Mouse (Mus musculus) retina, postnatal 1 day (tissue): ENCODE results near the gene Hist1h2ae.
A peak's percentile ranks its signal among the peaks of the same experiment; 100 is the strongest.

ENCODE experiments used
- DNase-seq: peaks from one replicate; pipeline ENCODE4 v3.0.0-alpha.2; 2012

The Hist1h2ae gene

DNA sequence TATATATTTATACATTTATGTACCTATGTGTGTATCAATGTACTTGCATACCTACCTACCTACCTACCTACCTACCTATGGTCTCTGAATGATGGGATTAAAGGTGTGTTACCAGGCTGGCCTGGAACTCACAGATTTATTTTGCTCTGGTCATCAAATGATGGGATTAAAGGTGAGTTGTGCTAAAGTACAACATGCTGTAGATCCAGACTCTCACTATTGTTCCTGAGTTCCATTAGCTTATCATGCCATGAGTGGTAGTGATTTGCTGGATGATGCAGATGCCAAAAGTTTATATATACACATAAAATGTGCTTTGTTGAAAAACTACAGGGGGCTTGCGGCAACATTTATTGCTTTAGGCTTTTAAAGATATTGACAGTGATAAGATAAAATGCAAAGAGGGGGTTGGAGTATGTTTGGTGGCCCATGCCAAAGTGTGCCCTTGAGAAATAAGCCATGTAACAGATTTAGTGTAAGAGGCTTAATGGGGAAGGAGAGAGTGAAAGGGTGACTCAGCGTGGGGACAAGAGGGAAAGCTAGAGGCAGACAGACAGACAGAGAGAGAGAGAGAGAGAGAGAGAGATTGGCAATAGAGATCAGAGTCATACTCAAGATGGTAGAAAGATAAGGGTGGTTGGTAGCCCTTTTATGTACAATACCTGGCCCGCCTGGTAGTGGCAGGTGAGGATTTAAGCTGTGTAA, 33.9 kb downstream of the Hist1h2ae start:
- DNase-seq, result no peak

DNA sequence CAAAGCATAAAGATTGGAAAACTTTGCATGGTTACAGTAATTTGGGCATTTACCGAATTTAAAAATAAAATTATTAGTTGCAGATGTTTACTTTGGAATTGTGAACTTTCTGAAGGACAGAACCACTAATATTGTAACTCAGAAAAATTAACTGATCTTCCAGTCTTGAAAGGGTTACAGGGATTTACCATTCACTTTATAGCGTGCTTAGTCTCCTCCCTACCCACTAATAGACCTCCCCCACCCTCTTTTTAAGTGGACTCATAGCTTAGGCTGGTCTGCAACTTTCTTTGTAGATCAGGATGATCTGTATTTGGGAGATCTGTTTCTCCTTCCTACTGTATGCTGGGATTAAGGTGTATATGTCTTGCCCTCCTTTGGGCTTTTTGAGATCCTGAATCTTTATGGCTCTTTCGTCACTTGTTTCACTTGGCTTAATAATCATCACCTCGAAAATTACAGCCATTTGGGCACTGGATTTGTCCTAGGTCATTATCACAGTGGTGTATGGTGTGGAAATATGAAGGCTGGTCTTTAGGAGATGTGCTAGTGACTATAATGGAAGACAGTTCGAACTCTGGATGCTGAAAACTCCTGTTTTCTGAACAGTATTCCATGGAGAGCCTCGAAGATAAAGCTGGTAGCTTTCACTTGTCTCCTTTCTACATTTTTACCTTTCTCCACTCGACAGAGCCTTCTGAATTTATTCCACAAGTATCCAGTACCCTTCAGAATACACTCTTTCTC, 34.8 kb downstream of the Hist1h2ae start:
- no peak for DNase-seq

DNA sequence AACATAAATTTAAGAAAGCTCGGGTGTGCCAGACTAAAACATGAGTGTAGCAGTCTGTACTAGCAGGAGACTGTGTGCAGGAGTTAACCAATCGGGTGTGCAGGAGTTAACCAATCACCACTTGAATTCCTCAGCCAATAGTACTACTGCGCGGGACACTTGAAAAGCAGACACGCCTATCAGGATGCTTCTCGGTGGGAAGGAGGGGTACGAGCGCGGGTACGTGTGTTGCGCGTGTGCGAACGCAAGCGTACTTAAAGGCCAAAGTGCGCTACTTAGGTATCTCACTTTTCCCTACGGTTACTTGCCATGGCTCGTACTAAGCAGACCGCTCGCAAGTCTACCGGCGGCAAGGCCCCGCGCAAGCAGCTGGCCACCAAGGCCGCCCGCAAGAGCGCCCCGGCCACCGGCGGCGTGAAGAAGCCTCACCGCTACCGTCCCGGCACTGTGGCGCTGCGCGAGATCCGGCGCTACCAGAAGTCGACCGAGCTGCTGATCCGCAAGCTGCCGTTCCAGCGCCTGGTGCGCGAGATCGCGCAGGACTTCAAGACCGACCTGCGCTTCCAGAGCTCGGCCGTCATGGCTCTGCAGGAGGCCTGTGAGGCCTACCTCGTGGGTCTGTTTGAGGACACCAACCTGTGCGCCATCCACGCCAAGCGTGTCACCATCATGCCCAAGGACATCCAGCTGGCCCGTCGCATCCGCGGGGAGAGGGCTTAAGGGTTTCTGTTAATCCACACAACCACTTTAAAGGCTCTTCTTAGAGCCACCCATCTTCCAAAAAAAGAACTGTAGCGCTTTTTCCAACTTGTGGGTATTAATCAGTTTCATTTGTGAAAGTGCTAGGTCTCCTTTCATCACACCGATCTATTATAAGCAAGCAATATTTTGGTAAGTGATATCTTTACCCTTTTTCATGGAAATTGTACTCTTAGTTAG, 35.6 kb downstream of the Hist1h2ae start, which contains the start of gene Hist1h3g:
TSS of gene Hist1h3g (plus strand) at position 286 of the 939 bp plus-strand sequence.
- DNase-seq, result peak; percentile 98

DNA sequence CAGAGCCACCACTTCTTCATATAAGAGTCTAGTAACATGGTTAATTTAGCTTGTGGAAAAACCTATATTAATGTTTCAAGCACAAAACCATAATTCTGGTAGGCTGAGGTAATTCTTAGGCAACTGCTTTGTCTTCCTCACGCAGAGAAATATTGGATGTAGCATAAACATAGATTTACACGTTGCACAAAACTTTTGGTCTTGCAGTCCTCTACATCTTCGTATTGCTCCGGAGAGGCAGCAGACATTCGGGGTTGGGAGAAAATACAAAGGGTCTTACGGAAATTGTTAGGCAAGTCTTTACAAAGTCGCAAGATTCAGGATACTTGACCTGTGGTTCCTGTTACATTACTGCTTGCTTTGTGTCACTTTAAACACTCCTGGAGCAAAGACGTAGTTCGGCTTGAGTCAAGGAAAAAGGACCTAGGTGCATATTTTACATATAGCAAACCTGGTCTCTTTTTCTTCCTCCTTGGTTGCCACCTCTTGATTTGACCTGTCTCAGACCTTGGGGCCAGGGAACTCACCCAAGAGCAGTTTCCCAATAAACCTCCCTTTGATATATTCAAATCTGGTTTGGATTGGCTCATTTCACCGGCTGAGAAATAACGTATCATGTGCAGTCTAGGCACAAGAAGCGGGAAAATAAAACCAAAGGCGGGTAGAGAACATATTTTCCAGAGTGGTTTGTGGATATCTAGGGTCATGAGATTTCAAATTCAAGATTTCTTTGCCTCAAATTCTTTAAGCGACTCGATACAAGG, 36.5 kb downstream of the Hist1h2ae start:
- no peak for DNase-seq

DNA sequence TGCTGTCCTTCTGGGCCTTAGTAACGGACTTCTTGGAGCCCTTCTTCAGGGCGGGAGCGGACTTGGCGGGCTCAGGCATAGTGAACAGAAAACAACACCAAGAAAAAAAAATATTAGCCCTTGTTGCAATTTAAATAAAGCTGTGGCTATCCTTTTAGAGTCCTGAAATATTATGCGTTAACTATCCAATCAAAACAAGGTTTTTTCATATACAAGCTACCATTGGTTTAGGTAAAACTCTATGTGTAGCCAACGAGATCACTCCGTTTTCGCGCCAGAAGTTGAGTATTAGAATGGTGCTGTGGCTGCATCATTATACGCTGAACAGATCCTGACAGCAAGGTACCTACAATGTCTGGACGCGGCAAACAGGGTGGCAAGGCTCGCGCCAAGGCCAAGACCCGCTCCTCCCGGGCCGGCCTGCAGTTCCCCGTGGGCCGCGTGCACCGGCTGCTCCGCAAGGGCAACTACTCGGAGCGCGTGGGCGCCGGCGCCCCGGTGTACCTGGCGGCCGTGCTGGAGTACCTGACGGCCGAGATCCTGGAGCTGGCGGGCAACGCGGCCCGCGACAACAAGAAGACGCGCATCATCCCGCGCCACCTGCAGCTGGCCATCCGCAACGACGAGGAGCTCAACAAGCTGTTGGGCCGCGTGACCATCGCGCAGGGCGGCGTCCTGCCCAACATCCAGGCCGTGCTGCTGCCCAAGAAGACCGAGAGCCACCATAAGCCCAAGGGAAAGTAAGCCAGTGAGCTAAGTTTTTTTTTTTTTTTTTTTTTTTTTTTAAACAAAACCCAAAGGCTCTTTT, 37.3 kb downstream of the Hist1h2ae start, which contains the start of gene Hist1h2af:
TSS of gene Hist1h2af (plus strand) at position 347 of the 808 bp plus-strand sequence.
- peak; percentile 94 for DNase-seq

DNA sequence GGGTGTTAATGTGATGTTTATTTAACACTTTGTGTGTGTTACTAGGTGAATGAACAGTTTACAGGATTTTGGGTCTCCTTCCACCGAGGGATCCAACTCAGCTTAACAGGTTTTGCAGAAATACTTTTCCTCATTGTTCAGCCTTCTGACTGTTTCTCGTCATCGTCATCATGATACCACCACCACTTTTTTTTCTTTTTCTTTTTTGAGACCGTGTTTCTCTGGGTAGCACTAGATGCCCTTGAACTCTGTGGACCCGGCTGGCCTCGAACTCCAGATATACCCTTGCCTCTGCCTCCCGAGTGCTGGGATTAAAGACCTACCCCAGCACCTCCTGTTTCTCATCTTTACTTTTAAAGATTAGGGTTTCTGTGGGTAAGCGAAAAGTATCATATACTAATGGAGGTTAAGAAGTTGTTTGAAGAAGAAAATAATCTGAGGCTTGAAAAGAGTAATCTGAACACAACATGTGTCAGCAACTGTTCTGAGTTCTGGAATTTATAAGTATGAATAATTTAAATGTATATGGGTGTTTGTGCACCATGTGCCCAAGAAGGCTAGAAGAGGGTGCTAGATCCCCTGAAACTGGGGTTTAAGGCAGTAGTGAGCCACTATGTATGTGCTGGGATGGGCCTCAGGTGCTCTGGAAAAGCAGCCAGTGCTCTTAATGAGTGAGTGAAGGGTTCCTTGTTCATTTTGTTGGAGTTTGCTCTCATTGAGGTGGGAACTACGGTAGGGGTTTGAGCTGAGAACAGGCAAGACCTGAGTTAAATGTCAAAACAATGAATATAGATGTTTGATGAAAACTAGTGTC, 38.6 kb downstream of the Hist1h2ae start:
- no peak for DNase-seq

DNA sequence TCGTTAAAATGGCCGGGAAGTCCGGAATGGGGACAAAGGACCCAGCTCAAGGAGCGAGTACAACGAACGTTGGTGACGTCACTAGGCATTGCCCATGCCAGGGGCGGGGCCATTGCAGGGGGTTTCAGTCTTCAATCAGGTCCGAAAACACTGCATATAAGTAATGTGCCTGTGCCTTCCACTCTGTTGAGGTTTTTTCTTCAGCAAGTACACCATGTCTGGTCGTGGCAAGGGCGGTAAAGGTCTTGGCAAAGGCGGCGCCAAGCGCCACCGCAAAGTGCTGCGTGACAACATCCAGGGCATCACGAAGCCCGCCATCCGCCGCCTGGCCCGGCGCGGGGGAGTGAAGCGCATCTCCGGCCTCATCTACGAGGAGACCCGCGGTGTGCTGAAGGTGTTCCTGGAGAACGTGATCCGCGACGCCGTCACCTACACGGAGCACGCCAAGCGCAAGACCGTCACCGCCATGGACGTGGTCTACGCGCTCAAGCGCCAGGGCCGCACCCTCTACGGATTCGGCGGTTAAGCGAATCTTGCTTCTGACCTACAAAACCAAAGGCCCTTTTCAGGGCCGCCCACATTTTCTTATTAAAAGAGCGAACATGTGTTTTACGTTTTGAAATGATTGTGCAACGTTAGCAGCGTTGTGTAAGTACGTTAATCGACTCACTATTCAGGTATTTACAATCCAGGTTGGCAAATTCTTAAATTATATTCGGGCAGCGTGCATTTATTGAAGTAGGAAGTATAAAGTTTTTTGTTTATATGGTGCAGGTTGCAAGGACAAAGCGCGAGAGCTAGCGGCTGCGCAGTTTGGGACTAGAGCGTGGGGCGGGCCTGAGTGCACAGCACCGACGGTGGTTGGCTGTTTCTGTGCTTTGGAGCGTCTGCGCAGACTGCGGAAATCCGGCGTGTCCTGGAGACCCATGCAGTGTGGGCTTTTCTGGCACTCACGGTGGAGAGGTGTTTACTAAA, 39.8 kb downstream of the Hist1h2ae start, which contains the start of gene Hist1h4h:
TSS of gene Hist1h4h (plus strand) at position 150 of the 975 bp plus-strand sequence.
- peak; percentile 99 for DNase-seq

DNA sequence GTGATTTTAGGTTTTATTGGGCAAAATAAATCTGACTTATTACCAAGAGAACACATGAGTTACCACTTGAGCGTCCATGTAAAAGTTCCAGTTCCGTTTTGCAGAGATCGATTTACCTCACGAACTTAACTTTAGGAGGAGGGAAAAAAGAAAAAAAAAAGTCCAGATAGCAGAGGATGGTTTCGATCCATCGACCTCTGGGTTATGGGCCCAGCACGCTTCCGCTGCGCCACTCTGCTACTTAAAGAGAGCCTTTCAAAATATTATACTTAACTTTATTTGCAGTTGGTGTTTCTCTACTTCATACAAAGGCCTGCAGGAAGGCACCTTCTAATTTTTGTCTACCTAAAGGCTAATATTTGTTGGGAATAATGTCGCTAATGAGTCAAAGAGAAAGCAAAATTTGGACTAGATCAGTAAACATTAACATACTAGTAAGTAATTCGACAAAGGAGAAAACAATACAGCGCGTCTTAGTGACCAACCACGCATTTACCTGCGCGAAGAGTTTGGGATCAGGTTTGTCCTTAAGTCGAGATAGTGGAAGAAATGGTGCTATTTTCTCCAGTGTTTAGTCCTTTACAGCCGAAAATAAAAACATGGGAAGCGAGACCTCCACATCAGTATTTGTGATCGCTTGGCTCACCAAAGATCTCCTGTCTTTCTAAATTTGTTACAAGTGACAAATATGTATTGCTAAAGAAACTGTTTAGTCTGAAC, 40.7 kb downstream of the Hist1h2ae start:
- DNase-seq, result peak; percentile 77

DNA sequence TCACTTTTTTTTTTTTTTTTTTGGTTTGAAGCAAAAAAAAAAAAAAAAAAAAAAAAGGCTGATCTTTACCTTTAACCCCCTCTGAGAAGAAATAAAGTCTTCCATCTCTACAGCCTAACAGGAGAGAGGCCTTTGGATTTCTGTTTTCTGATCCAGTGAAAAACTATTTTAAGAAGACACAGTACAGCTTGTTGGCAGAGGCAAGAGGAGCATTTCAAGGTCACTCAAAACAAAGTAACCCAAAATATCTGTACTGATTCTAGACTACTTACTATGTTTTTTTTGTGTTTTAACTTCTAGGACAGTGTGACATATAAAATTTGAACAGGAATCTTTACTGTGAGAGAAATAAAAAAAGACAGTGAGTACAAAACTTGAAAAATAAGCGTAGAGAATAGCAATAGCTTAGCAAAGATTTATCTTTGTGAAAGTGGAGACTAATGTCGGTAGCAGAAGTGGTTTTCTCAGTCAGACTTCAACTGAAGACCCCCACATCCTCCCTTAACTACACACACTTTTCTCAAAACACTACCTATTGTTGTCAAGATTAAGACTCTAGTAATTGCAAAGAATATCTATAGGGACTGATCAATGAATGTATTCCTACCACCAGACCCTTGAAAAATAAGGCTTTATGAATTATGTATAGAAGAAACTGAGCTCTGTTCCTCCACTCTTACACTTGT, 41.4 kb downstream of the Hist1h2ae start:
- no peak for DNase-seq

DNA sequence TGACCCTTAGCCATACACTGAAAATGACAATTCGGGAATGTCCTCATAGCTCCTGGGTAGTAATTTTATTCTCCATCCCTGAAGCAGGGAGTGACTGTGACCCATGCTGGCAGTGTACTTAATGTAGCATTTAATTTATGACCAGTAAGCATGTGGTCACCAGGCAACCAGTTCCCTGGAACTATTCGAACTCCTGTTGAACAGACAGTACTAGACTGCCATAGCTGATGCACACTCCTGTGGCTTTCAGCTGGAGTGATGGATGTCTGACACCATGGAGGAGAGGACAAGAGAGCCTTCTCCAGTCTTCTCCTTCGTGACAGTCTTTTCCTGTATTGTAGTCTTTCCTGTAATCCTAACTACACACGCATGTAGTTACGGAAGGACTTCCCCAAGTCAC, 42.0 kb downstream of the Hist1h2ae start:
- no peak for DNase-seq

DNA sequence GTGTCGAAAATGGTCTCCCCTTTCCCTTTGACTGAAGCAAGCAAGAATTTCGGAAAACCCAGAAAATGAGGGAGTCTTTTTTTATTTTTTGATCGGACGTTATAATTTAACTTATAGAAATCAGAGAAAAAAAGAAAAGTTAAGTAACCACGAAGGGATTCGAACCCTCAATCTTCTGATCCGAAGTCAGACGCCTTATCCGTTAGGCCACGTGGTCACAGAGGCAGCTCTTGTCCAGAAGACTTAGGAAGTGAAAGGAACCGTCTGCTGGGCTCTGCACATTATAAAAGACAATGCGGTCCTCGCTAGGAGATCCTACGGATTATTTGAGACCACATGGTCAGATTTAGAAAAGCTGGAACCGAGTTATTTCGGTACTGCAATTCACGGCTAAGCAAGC, 44.7 kb downstream of the Hist1h2ae start:
- peak; percentile 96 for DNase-seq

DNA sequence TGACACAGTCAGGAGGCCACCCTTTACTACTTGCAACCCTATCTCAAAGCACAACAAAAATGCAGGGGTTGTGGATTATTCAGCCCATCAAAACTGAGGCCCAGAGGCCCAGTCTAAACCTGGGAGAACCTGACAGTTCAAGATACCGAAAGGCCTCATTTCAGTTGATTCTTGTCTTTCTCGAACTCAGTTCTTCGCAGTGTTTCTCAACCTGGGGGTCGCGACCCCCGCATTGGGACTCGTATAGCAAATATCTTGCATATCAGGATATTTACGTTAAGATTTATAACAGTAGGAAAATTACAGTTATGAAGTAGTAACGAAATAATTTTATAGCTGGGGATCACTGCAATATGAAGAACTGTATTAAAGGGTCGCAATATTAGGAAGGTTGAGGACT, 45.1 kb downstream of the Hist1h2ae start:
- no peak for DNase-seq

DNA sequence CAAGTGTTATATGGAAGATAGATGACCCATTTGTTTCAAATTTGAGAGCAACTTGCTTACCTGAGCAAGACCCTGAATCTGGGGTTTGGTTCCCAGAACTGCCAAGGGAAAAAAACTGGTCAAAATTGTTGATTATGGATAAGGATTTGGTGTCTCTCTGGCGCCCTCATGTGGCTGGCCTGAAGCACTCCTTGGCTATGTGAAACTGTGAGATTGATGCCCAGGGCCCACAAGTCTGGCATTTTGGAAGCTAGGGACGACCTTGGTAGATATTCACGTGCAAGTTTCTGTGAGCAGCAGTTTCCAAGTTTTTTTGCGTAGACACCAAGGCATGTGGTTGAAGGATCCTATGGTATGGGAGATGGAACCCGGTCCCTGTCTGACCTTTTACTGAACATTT, 46.4 kb downstream of the Hist1h2ae start:
- DNase-seq, result peak; percentile 87

DNA sequence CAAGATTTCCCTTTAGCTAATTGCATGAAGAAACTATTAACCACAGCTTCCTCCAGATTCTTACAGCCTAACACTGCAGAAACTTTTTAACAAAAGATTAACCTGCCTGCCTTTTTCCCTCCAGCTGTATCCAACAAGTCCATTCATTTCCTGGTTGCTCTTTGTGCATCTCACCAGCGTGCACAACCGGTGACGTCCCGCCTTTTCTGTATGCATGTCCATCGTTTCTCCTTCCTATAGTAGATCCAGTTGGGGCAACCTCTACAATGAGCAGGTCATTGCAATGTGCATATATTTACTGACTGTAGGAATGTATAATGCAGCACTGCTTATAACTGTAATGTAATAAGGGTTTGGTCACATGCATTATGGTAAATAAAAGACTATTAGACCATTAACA, 47.0 kb downstream of the Hist1h2ae start:
- no peak for DNase-seq

DNA sequence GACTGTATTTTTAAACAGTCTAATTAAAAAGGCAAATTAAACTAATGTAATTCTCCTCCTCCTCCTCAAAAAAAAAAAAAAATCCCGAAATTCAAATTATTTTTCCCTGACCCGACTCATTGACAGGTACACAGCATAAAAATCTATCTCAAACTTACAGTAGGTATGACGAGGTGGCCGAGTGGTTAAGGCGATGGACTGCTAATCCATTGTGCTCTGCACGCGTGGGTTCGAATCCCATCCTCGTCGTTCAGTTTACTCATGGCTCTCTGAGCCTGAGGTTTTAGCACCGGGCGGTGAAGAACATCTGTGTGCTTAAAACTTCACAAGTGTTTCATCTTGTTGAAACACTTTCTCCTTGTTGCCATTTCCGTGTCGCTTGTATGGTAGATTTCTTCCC, 49.3 kb downstream of the Hist1h2ae start:
- peak; percentile 78 for DNase-seq
